Mouse (Mus musculus): ENCODE results near the gene Aaed1. TPM values are rescaled to one million over a fixed set of nuclear protein-coding genes. Genes with fewer than 3 reads are reported as not detected.
A peak's percentile ranks its signal among the peaks of the same experiment; 100 is the strongest.

Gene Aaed1
- polyA plus RNA-seq, 1 experiment from 2014 or later = 37.8 TPM

DNA sequence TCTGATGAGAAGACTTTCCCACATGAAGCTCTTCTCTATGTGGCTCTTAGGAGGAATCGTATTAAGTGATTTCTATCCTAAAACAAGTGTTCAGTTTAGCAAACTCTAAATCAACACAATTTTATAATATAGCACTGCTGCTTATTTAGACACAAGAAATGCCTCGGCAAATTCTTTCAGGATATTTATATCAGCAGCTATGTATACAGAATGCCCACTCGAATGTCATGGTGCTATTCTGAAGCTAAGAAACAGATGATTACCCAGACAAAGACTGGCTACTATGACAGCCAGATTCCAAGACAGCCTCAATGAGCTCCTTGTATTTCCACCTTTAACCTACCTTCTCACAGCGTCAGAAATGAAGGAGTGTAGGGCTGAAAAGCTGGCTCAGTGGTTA is 79.4 kb downstream of the Aaed1 start:
- H3K27ac ChIP-seq (ENCODE audit: low read depth) = no peak overlapping the region
- H3K4me1 ChIP-seq (ENCODE audit: insufficient read depth) = peaks cover 10% of the 10 kb centered on the region
- DNase-seq (no peak), ATAC-seq (no peak)
- no peak for TF ChIP-seq EP300 (IDR thresholded peaks at IDR 0.05; ENCODE audit: low read depth)
- no peak for TF ChIP-seq CTCF (IDR thresholded peaks at IDR 0.05; ENCODE audit: low read depth)
- no peak overlapping the region for H3K9ac ChIP-seq (replicated peaks)
- 80% methylated on average over 4 of the region's 4 CpGs for WGBS (ENCODE audit: insufficient replicate concordance)
- no peaks in the 10 kb centered on the region for H3K9me3 ChIP-seq (ENCODE audit: low read length)
- no peak overlapping the region for H3K4me2 ChIP-seq (ENCODE audit: low read depth, low read length)
- H3K4me3 ChIP-seq (ENCODE audit: low read depth, low read length) = no peak overlapping the region
- no peaks in the 10 kb centered on the region for H3K27me3 ChIP-seq (ENCODE audit: insufficient read depth, low read length)
- H3K36me3 ChIP-seq (replicated peaks; ENCODE audit: insufficient read depth, low read length) = no peaks in the 10 kb centered on the region

DNA sequence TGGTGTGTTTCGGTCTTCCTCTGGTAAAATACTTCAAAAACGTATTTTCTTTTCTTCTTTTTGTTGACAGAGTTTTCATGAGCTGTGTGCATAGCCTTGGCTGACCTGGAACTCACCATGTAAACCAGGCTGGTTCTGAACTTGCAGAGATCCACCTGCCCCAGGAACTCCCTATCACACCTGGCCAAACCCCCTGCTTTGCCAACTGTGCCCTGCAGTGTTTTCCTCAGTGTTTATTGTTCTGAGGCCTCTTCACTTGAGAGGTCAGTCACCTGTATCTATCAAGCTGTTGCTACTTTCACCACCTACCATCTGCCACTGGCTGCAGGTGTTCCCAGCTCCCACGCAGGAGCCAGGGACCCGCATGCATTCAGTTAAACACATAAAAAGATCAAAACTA is 85.8 kb downstream of the Aaed1 start:
- Histone ChIP-seq H3K9me3 (ENCODE audit: low read length) (no peaks in the 10 kb centered on the region), H3K4me3 (ENCODE audit: low read depth, low read length) (no peak overlapping the region), H3K9ac (replicated peaks) (no peak overlapping the region), H3K36me3 (replicated peaks; ENCODE audit: insufficient read depth, low read length) (no peaks in the 10 kb centered on the region), H3K27ac (ENCODE audit: low read depth) (no peak overlapping the region), H3K4me1 (ENCODE audit: insufficient read depth) (no peaks in the 10 kb centered on the region), H3K27me3 (ENCODE audit: insufficient read depth, low read length) (no peaks in the 10 kb centered on the region), H3K4me2 (ENCODE audit: low read depth, low read length) (no peak overlapping the region)
- ATAC-seq = peak; percentile 76
- WGBS (ENCODE audit: insufficient replicate concordance) = 76% methylated on average over 4 of the region's 4 CpGs
- DNase-seq = no peak
- TF ChIP-seq EP300 (IDR thresholded peaks at IDR 0.05; ENCODE audit: low read depth) (no peak), CTCF (IDR thresholded peaks at IDR 0.05; ENCODE audit: low read depth) (no peak)

DNA sequence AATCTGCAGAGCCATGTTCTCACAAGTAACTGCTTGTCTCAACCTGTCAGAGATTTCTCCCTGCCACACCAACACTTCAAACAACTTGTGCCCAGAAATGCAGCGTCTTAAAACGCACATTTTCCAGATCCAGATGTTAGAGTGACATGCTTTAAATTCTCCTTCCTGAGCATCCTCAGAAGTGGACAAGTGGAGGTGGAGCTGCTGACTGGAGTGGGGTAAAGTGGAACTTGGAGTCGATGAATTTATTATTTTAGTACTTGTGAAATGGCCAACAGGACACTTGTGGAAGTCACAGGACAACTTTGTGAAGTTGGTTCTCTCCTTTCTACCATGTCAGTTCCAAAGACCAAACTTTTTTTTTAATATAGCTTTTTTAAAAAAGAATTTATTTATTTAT is 86.8 kb downstream of the Aaed1 start:
- H3K27me3 ChIP-seq (ENCODE audit: insufficient read depth, low read length) = no peaks in the 10 kb centered on the region
- no peak for DNase-seq
- ATAC-seq = no peak
- H3K4me1 ChIP-seq (ENCODE audit: insufficient read depth) = no peaks in the 10 kb centered on the region
- WGBS (ENCODE audit: insufficient replicate concordance) = 82% methylated on average over 3 of the region's 3 CpGs
- no peaks in the 10 kb centered on the region for H3K9me3 ChIP-seq (ENCODE audit: low read length)
- no peak overlapping the region for H3K27ac ChIP-seq (ENCODE audit: low read depth)
- no peak overlapping the region for H3K4me2 ChIP-seq (ENCODE audit: low read depth, low read length)
- no peaks in the 10 kb centered on the region for H3K36me3 ChIP-seq (replicated peaks; ENCODE audit: insufficient read depth, low read length)
- H3K4me3 ChIP-seq (ENCODE audit: low read depth, low read length) = no peak overlapping the region
- TF ChIP-seq EP300 (IDR thresholded peaks at IDR 0.05; ENCODE audit: low read depth) (no peak), CTCF (IDR thresholded peaks at IDR 0.05; ENCODE audit: low read depth) (no peak)
- no peak overlapping the region for H3K9ac ChIP-seq (replicated peaks)

Other genes starting within 250 kb of the Aaed1 start
- gene Hsd17b3, start 223.5 kb downstream of the Aaed1 start, polyA plus RNA-seq (2015; fragmentation: Nextera tagmentation; extraction: Ambion mirVana) = not detected in 2 replicates
- 11.8 TPM in 2 replicates for gene Slc35d2, start 183.3 kb downstream of the Aaed1 start, polyA plus RNA-seq (2015; fragmentation: Nextera tagmentation; extraction: Ambion mirVana)
- gene Zfp367, start 159.5 kb downstream of the Aaed1 start, polyA plus RNA-seq (2015; fragmentation: Nextera tagmentation; extraction: Ambion mirVana) = 9.8 and 11.7 TPM in 2 replicates
- 9.0 and 11.9 TPM in 2 replicates for gene Habp4, start 150.9 kb downstream of the Aaed1 start, polyA plus RNA-seq (2015; fragmentation: Nextera tagmentation; extraction: Ambion mirVana)
- gene Cdc14b, start 37.4 kb downstream of the Aaed1 start, polyA plus RNA-seq (2015; fragmentation: Nextera tagmentation; extraction: Ambion mirVana) = 4.5 and 5.3 TPM in 2 replicates
- 1,130 and 1,294 TPM in 2 replicates for gene Ctsl, start 58.2 kb upstream of the Aaed1 start, polyA plus RNA-seq (2015; fragmentation: Nextera tagmentation; extraction: Ambion mirVana)
- gene Cdk20, start 119.6 kb upstream of the Aaed1 start, polyA plus RNA-seq (2015; fragmentation: Nextera tagmentation; extraction: Ambion mirVana) = 4.5 and 4.8 TPM in 2 replicates
- not detected in 2 replicates for gene Fam240b, start 185.1 kb upstream of the Aaed1 start, polyA plus RNA-seq (2015; fragmentation: Nextera tagmentation; extraction: Ambion mirVana)

Measured in liver, postnatal 0 days (tissue).